Mouse (Mus musculus) lung, adult 2 months (tissue): ENCODE results near the gene Pgpep1l.

Experiments used
- CTCF ChIP-seq: fragments of 200-500 bp; IDR thresholded peaks from 2 replicates; pipeline ENCODE4 v1.5.1; 2011; ENCODE audit warnings: mild to moderate bottlenecking, low read length, control low read depth; ENCODE audit not compliant: insufficient read depth
- POLR2A ChIP-seq: fragments of 200-500 bp; IDR thresholded peaks from 2 replicates; pipeline ENCODE4 v1.6.1; 2011; ENCODE audit warnings: low read depth, mild to moderate bottlenecking, control low read depth, low read length, borderline replicate concordance; ENCODE audit errors: extremely low read depth

GRCm38 (mm10) chr7:68205776-68206427, 58.1 kb downstream of the Pgpep1l start:
- TF ChIP-seq CTCF (no peak), POLR2A (no peak)
